Mouse (Mus musculus) lung, postnatal 0 days (tissue): ENCODE data around the gene Slamf8. TPM values are rescaled to one million over a fixed set of nuclear protein-coding genes. Genes with fewer than 3 reads are reported as not detected.
A peak's percentile ranks its signal among the peaks of the same experiment; 100 is the strongest.

Experiments
- ATAC-seq: fragments of 200-750 bp; cut with Nextera tagmentation; 2 replicates; pipeline ENCODE4 v1.8.0; 2017; ENCODE audit warnings: moderate library complexity
- DNase-seq: peaks from one replicate; pipeline ENCODE4 v3.0.0-alpha.2; 2016; ENCODE audit warnings: low spot score
- H3K27ac ChIP-seq: fragments of 300-500 bp; sonication (generic); 2 replicates; pipeline ENCODE4 v1.5.1; 2014; ENCODE audit warnings: antibody characterized with exemption, mild to moderate bottlenecking, low read length, mixed read lengths
- H3K27me3 ChIP-seq: fragments of 300-500 bp; sonication (generic); replicated peaks from 2 replicates; pipeline ENCODE4 v1.6.1; 2014; ENCODE audit warnings: low read length, mixed read lengths; ENCODE audit not compliant: insufficient read depth
- H3K36me3 ChIP-seq: fragments of 300-500 bp; sonication (generic); 2 replicates; pipeline ENCODE4 v1.6.1; 2014; ENCODE audit warnings: low read length, mixed read lengths; ENCODE audit not compliant: insufficient read depth
- H3K4me1 ChIP-seq: fragments of 300-500 bp; sonication (generic); 2 replicates; pipeline ENCODE4 v1.6.1; 2014; ENCODE audit warnings: antibody characterized with exemption, low read depth, low read length, mixed read lengths; ENCODE audit not compliant: insufficient read depth
- H3K4me2 ChIP-seq: fragments of 300-500 bp; sonication (generic); replicated peaks from 2 replicates; pipeline ENCODE4 v1.6.1; 2014; ENCODE audit warnings: low read depth, mild to moderate bottlenecking, low read length, moderate library complexity, mixed read lengths
- H3K4me3 ChIP-seq: fragments of 300-500 bp; sonication (generic); 2 replicates; pipeline ENCODE4 v1.5.1; 2014; ENCODE audit warnings: low read depth, low read length
- H3K9ac ChIP-seq: fragments of 300-500 bp; sonication (generic); replicated peaks from 2 replicates; pipeline ENCODE4 v1.6.1; 2014; ENCODE audit warnings: low read depth, mild to moderate bottlenecking
- H3K9me3 ChIP-seq: fragments of 300-500 bp; sonication (generic); 2 replicates; pipeline ENCODE4 v1.6.1; 2016; ENCODE audit warnings: low read length, mixed read lengths
- CTCF ChIP-seq: IDR thresholded peaks from 2 replicates; pipeline ENCODE4 v1.5.1; 2016; ENCODE audit warnings: antibody characterized with exemption, mild to moderate bottlenecking
- EP300 ChIP-seq: IDR thresholded peaks from 2 replicates; pipeline ENCODE4 v1.6.1; 2016; ENCODE audit warnings: antibody characterized with exemption, mild to moderate bottlenecking, control low read depth
- WGBS: fragments of 180-500 bp; shearing (Covaris S2); extraction: QIAGEN DNeasy Blood & Tissue Kit; methylation state at CpG from one replicate; pipeline ENCODE4 v1.1.7; 2014; 5-methylcytosine and 5-hydroxymethylcytosine counted together
- polyA plus RNA-seq: library from polyadenylated mRNA; unstranded; fragments of >200 nt; fragmentation: Nextera tagmentation; extraction: Ambion mirVana; gene quantifications from 2 replicates; pipeline ENCODE4 v1.2.1, GENCODE M21; 2015

The Slamf8 gene
- polyA plus RNA-seq, 1 experiment from 2014 or later = 0.07 TPM

- 33% methylated on average over 26 of the region's 26 CpGs for WGBS
- no peaks in the 10 kb centered on the region for H3K27me3 ChIP-seq
- no peak for DNase-seq
- H3K4me3 ChIP-seq = no peak overlapping the region
- no peak overlapping the region for H3K4me2 ChIP-seq
- no peaks in the 10 kb centered on the region for H3K4me1 ChIP-seq
- H3K36me3 ChIP-seq = no peaks in the 10 kb centered on the region
- no peak for TF ChIP-seq CTCF
- TF ChIP-seq EP300 = no peak
- no peak overlapping the region for H3K27ac ChIP-seq
- no peaks in the 10 kb centered on the region for H3K9me3 ChIP-seq
- ATAC-seq = no peak
- no peak overlapping the region for H3K9ac ChIP-seq
These were observed 4.5 kb downstream of the Slamf8 start for GRCm38 (mm10) chr1:172585612-172586567.

DNA sequence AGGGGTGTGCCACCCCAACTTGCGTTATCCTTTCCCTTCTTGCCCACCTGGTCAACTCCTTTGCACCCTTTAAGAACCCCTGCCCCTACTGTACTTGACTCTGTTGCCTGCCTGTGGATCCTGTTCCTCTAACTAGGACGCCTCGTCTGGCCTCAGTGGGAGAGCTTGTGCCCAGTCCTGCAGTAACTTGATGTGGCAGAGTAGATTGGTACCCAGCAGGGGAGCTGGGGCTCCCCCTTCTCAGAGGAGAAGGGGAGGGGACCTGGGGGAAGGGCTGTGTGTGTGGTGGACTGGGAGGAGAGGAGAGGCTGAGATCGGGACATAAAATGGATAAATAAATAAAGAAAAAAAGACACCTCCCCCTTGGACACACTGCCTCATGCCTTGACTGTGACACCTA, 5.3 kb downstream of the Slamf8 start:
- no peak for TF ChIP-seq CTCF
- TF ChIP-seq EP300 = no peak
- H3K4me2 ChIP-seq = no peak overlapping the region
- H3K27ac ChIP-seq = no peak overlapping the region
- H3K27me3 ChIP-seq = no peaks in the 10 kb centered on the region
- 35% methylated on average over 4 of the region's 4 CpGs for whole genome bisulfite sequencing
- DNase-seq (no peak), ATAC-seq (no peak)
- no peaks in the 10 kb centered on the region for H3K36me3 ChIP-seq
- H3K9ac ChIP-seq = no peak overlapping the region
- no peaks in the 10 kb centered on the region for H3K4me1 ChIP-seq
- no peaks in the 10 kb centered on the region for H3K9me3 ChIP-seq
- H3K4me3 ChIP-seq = no peak overlapping the region

DNA sequence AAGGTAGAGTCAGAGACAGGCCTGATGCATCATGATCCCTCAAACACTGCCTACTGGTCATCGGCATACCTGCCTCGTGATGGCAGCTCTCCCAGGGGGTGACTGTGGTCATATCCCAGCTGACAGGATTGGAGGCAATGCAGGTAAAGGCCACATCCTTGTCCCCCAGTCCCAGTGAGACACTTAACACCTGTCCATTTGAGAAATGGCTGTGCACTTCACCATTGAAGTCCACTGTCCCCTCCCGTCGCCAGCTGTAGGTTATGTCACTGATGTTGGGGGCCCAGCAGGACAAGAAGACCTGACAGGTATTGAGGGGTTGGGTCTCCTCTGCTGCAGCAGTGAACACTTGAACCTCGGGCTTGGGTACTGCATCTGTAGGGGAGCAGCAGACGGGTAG, 6.1 kb downstream of the Slamf8 start:
- Histone ChIP-seq H3K9ac (no peak overlapping the region), H3K4me3 (no peak overlapping the region), H3K9me3 (no peaks in the 10 kb centered on the region), H3K27me3 (no peaks in the 10 kb centered on the region), H3K27ac (no peak overlapping the region), H3K4me2 (no peak overlapping the region), H3K36me3 (no peaks in the 10 kb centered on the region), H3K4me1 (no peaks in the 10 kb centered on the region)
- DNase-seq (no peak), ATAC-seq (no peak)
- 80% methylated on average over 6 of the region's 6 CpGs for WGBS
- TF ChIP-seq CTCF = no peak
- no peak for TF ChIP-seq EP300

DNA sequence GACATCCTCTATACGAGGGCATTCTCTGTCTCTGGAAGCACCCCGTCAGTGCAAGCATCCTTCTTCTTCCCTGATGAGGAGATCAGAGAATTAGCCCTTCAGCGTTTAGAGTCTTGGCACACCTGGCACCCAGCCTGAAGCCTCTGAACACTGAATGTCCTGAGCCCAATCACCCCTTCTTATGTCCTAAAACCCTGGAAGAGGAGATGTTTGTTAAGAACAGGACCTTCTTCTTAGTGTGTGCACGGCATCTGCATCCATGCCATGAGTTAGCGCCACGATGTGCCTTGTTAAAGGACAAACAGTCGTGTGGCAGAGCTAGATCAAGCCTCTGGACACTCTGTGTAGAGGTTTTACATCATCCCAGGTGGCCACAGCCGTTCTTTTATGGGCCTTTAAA, 7.9 kb downstream of the Slamf8 start:
- no peak overlapping the region for H3K27ac ChIP-seq
- WGBS = 84% methylated on average over 8 of the region's 8 CpGs
- no peak for TF ChIP-seq EP300
- TF ChIP-seq CTCF = no peak
- no peak for DNase-seq
- H3K4me2 ChIP-seq = no peak overlapping the region
- no peaks in the 10 kb centered on the region for H3K4me1 ChIP-seq
- no peaks in the 10 kb centered on the region for H3K9me3 ChIP-seq
- no peak overlapping the region for H3K4me3 ChIP-seq
- H3K36me3 ChIP-seq = no peaks in the 10 kb centered on the region
- H3K9ac ChIP-seq = no peak overlapping the region
- no peak for ATAC-seq
- H3K27me3 ChIP-seq = no peaks in the 10 kb centered on the region

DNA sequence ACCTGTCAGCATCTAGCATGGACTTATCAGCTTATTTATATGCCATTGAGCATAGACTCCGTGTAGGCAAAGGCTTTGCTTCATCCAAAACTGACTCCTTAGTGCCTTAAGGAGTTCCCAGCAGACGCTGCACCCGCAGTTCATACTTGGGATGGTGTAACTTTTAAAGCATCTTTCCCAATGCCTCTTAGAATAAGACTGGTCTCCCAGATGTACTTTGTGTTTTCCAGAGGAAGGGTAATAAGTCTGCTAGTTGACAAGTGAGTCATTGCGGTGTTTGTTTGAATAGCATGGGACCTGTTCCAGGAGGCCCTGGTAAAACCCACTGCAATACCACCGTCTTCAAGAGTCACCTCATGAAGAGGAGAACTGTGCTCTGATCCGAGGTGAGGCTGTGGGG, 10.3 kb downstream of the Slamf8 start:
- H3K4me2 ChIP-seq = no peak overlapping the region
- ATAC-seq (peak; percentile 35), DNase-seq (peak; percentile 59)
- H3K4me3 ChIP-seq = no peak overlapping the region
- H3K4me1 ChIP-seq = no peaks in the 10 kb centered on the region
- no peaks in the 10 kb centered on the region for H3K9me3 ChIP-seq
- no peak overlapping the region for H3K9ac ChIP-seq
- 48% methylated on average over 6 of the region's 6 CpGs for WGBS
- no peaks in the 10 kb centered on the region for H3K27me3 ChIP-seq
- TF ChIP-seq EP300 (no peak), CTCF (no peak)
- H3K27ac ChIP-seq = no peak overlapping the region
- no peaks in the 10 kb centered on the region for H3K36me3 ChIP-seq

DNA sequence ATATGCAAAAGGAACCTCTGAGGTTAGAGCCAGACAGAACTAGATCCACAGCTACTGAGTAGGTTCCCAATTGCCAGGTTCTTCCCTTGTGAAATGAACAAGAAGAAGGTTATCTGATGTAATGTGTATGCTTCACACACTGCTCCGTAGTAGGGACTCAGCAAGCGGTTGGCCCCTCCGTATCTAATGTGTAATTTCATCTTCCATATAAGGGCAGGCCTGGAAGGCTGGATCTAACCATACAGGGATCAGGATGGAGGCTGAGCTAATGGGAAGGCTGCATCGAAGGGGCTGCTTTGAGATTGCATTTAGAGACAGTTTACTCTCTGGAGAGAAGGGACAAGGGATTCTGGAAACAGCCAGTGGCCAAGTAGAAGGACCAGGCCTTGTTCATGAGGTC, 22.6 kb downstream of the Slamf8 start:
- Histone ChIP-seq H3K4me3 (no peak overlapping the region), H3K4me1 (no peaks in the 10 kb centered on the region; the same call in 1 of the 2 replicates), H3K27me3 (no peaks in the 10 kb centered on the region), H3K4me2 (no peak overlapping the region), H3K9me3 (no peaks in the 10 kb centered on the region), H3K27ac (no peak overlapping the region), H3K36me3 (no peaks in the 10 kb centered on the region), H3K9ac (no peak overlapping the region)
- DNase-seq = peak; percentile 3
- no peak for ATAC-seq
- no peak for TF ChIP-seq CTCF
- no peak for TF ChIP-seq EP300
- WGBS = 38% methylated on average over 4 of the region's 4 CpGs
